Mouse (Mus musculus): ENCODE results near the gene Apob. TPM values are rescaled to one million over a fixed set of nuclear protein-coding genes. Genes with fewer than 3 reads are reported as not detected.

Apob gene
- total and polyA plus RNA-seq, 2 experiments from 2014 or later = 0.05 TPM; not detected in 1

DNA sequence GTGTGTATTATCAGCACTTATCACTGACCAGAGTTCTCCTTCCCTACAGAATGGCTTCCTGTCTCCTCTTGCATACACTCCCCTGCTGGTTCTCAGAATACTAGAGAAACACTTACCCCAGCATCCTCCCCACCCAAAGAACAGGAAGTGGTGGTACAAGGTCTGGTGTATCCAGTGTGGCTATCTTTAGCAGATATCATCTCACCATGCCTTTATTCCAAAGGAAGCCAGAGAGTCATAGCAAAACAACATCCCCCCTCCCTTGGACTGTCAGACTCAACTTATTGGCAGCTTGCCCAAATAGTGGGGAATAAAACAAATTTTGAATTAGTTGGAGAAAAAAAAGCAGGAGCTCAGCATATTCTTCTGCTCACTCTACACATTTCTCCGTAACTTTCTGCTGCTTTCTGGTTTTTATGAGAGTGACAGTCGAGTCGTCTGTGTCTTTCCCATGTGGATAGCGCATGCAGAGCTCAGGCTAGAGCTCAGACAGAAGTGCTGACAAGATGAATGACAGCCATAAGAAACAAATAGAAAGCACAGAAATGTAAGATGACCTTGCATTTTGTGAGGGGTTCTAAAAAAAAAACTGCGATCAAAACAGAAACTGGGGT, 15.0 kb upstream of the Apob start:
- no peaks in the 10 kb centered on the region for H3K27me3 ChIP-seq (ENCODE audit: insufficient read depth, low read length)
- H3K36me3 ChIP-seq (ENCODE audit: insufficient read depth, low read length) = no peaks in the 10 kb centered on the region
- no peaks in the 10 kb centered on the region for H3K4me1 ChIP-seq (ENCODE audit: insufficient read depth, low read length)
- no peaks in the 10 kb centered on the region for H3K9me3 ChIP-seq (ENCODE audit: low read length)
- WGBS = 59% methylated on average over 5 of the region's 5 CpGs
- H3K4me3 ChIP-seq (ENCODE audit: low read depth, low read length) = no peak overlapping the region
- no peak overlapping the region for H3K9ac ChIP-seq (replicated peaks; ENCODE audit: low read length, poor library complexity, severe bottlenecking)
- DNase-seq (ENCODE audit: low spot score) = no peak
- no peak overlapping the region for H3K4me2 ChIP-seq (ENCODE audit: low read depth, low read length, poor library complexity, severe bottlenecking)
- no peak for ATAC-seq (ENCODE audit: low FRiP score)
- H3K27ac ChIP-seq (ENCODE audit: low read depth, low read length) = no peak overlapping the region
- no peak for TF ChIP-seq CTCF (IDR thresholded peaks at IDR 0.05)

DNA sequence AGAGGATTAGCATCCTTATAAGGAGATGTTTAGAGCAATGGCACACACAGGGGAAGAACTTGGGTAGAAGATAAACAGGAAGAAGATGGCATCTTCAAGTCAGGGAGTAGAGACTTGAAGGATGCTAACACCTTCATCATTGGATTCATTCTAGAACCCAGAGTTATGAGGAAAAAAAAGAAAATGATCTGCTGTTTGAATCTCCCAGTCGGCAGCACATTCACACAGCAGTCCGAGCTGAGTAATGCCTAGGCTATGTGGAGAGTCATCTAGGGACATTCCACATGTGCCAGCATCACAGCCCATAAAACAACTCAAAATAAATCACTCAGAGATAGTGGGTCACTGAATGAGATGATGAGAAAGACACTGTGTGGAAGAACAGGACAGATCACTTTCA, 10.2 kb upstream of the Apob start:
- Histone ChIP-seq H3K9ac (replicated peaks; ENCODE audit: low read length, poor library complexity, severe bottlenecking) (no peak overlapping the region), H3K27me3 (ENCODE audit: insufficient read depth, low read length) (no peaks in the 10 kb centered on the region), H3K4me1 (ENCODE audit: insufficient read depth, low read length) (no peaks in the 10 kb centered on the region), H3K9me3 (ENCODE audit: low read length) (no peaks in the 10 kb centered on the region), H3K4me2 (ENCODE audit: low read depth, low read length, poor library complexity, severe bottlenecking) (no peak overlapping the region), H3K27ac (ENCODE audit: low read depth, low read length) (no peak overlapping the region), H3K36me3 (ENCODE audit: insufficient read depth, low read length) (no peaks in the 10 kb centered on the region), H3K4me3 (ENCODE audit: low read depth, low read length) (no peak overlapping the region)
- TF ChIP-seq CTCF (IDR thresholded peaks at IDR 0.05) = no peak
- ATAC-seq (ENCODE audit: low FRiP score) = no peak
- no peak for DNase-seq (ENCODE audit: low spot score)
- WGBS = 91% methylated on average over 2 of the region's 2 CpGs

DNA sequence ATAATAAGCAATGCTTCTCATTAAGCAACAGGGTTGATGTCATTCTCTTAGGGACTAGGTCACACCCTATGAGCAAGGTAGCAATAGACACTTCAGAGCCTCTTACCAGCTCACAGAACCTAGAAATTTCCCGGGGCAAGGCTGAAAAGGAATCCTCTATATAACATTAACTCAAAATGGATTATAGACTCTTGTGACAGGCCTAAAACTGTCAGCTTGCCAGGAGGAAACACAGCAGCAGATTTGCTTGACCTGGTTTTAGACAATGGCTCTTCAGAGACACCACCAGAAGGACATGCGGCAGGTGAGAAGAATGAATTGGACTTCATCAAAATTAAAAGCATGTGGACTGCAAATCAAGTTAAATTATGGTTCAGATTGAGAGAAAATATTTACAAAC, 7.1 kb upstream of the Apob start:
- Histone ChIP-seq H3K36me3 (ENCODE audit: insufficient read depth, low read length) (no peaks in the 10 kb centered on the region), H3K9me3 (ENCODE audit: low read length) (no peaks in the 10 kb centered on the region), H3K4me1 (ENCODE audit: insufficient read depth, low read length) (no peaks in the 10 kb centered on the region), H3K27me3 (ENCODE audit: insufficient read depth, low read length) (no peaks in the 10 kb centered on the region), H3K4me2 (ENCODE audit: low read depth, low read length, poor library complexity, severe bottlenecking) (no peak overlapping the region), H3K27ac (ENCODE audit: low read depth, low read length) (no peak overlapping the region), H3K9ac (replicated peaks; ENCODE audit: low read length, poor library complexity, severe bottlenecking) (no peak overlapping the region), H3K4me3 (ENCODE audit: low read depth, low read length) (no peak overlapping the region)
- WGBS = 87% methylated on average over 2 of the region's 2 CpGs
- TF ChIP-seq CTCF (IDR thresholded peaks at IDR 0.05) = no peak
- ATAC-seq (ENCODE audit: low FRiP score) (no peak), DNase-seq (ENCODE audit: low spot score) (no peak)

DNA sequence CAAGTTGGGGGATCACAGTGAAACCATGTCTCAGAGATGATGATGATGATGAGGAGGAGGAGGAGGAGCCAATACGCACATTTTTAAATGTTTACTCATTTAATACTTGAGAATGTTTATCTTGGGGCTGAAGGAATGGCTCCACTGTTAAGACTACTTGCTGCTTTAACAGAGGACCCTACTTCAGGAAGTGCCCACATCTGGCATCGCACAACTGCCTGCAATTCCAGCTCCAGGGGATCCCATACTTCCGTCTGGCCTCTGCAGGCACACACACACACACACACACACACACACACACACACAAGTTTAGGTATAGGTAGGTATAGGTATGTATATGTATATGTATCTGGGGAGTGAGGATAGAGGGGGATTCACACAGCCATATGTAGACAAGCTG, 6.6 kb upstream of the Apob start:
- Histone ChIP-seq H3K9me3 (ENCODE audit: low read length) (no peaks in the 10 kb centered on the region), H3K4me3 (ENCODE audit: low read depth, low read length) (no peak overlapping the region), H3K4me2 (ENCODE audit: low read depth, low read length, poor library complexity, severe bottlenecking) (no peak overlapping the region), H3K9ac (replicated peaks; ENCODE audit: low read length, poor library complexity, severe bottlenecking) (no peak overlapping the region), H3K27ac (ENCODE audit: low read depth, low read length) (no peak overlapping the region), H3K36me3 (ENCODE audit: insufficient read depth, low read length) (no peaks in the 10 kb centered on the region), H3K27me3 (ENCODE audit: insufficient read depth, low read length) (no peaks in the 10 kb centered on the region), H3K4me1 (ENCODE audit: insufficient read depth, low read length) (no peaks in the 10 kb centered on the region)
- ATAC-seq (ENCODE audit: low FRiP score) = no peak
- TF ChIP-seq CTCF (IDR thresholded peaks at IDR 0.05) = no peak
- WGBS = 88% methylated on average over 3 of the region's 3 CpGs
- no peak for DNase-seq (ENCODE audit: low spot score)

DNA sequence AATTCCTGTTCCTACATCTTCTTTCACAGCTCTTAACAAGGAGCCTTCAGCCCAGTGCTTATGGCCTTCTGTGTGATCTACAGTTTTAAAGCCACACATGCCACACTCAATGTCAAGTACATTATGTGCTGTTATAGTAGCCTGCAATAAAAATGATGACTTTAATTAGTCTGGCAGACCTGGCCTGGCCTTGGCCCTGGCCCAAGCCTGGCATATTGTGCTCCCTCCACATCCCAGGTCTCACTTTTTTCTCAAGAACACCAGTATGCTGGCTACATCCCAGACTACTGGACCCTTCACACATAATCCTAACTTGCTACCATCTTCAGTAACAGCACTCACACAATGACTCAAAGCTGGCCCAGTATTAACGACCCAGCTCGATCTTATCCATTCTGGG, 5.7 kb upstream of the Apob start:
- no peaks in the 10 kb centered on the region for H3K27me3 ChIP-seq (ENCODE audit: insufficient read depth, low read length)
- DNase-seq (ENCODE audit: low spot score) = no peak

DNA sequence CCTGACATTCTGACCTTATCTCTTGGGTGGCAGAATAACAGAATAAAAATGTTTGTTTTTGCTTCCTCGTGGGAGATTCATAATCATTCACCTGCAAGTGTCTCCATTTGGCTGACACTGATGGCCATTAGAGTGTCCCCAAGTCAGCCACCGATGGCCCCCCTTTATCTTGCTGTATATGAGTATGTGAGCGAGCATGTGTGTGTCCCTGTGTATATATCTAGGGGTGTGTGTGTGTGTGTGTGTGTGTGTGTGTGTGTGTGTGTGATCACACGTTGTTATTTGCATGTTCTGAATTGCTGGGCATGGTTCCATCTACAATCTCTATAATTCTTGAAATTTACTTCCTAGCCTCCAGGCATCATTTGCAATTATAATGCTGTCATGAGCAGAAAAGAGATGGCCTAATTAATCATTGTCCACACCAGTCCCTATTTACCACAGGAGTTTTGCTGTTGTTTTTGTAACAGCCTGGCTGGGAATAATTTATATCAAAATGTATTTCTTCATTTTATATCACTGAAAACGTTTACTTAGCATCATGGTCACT, 3.6 kb upstream of the Apob start:
- Histone ChIP-seq H3K9me3 (ENCODE audit: low read length) (no peaks in the 10 kb centered on the region), H3K4me3 (ENCODE audit: low read depth, low read length) (no peak overlapping the region), H3K4me1 (ENCODE audit: insufficient read depth, low read length) (no peaks in the 10 kb centered on the region), H3K27me3 (ENCODE audit: insufficient read depth, low read length) (no peaks in the 10 kb centered on the region), H3K36me3 (ENCODE audit: insufficient read depth, low read length) (no peaks in the 10 kb centered on the region), H3K4me2 (ENCODE audit: low read depth, low read length, poor library complexity, severe bottlenecking) (no peak overlapping the region), H3K9ac (replicated peaks; ENCODE audit: low read length, poor library complexity, severe bottlenecking) (no peak overlapping the region), H3K27ac (ENCODE audit: low read depth, low read length) (no peak overlapping the region)
- TF ChIP-seq CTCF (IDR thresholded peaks at IDR 0.05) = no peak
- WGBS = 56% methylated on average over 5 of the region's 5 CpGs
- ATAC-seq (ENCODE audit: low FRiP score) (no peak), DNase-seq (ENCODE audit: low spot score) (peak; percentile 50)

More for the DNA sequence above, 5.7 kb upstream of the Apob start:
- Histone ChIP-seq H3K9ac (replicated peaks; ENCODE audit: low read length, poor library complexity, severe bottlenecking) (no peak overlapping the region), H3K4me1 (ENCODE audit: insufficient read depth, low read length) (no peaks in the 10 kb centered on the region), H3K4me3 (ENCODE audit: low read depth, low read length) (no peak overlapping the region), H3K9me3 (ENCODE audit: low read length) (no peaks in the 10 kb centered on the region), H3K27ac (ENCODE audit: low read depth, low read length) (no peak overlapping the region), H3K36me3 (ENCODE audit: insufficient read depth, low read length) (no peaks in the 10 kb centered on the region), H3K4me2 (ENCODE audit: low read depth, low read length, poor library complexity, severe bottlenecking) (no peak overlapping the region)
- TF ChIP-seq CTCF (IDR thresholded peaks at IDR 0.05) = no peak
- ATAC-seq (ENCODE audit: low FRiP score) = no peak
- 91% methylated on average over 2 of the region's 2 CpGs for WGBS

All from midbrain, postnatal 0 days (tissue).